In the genomic region with DNA sequence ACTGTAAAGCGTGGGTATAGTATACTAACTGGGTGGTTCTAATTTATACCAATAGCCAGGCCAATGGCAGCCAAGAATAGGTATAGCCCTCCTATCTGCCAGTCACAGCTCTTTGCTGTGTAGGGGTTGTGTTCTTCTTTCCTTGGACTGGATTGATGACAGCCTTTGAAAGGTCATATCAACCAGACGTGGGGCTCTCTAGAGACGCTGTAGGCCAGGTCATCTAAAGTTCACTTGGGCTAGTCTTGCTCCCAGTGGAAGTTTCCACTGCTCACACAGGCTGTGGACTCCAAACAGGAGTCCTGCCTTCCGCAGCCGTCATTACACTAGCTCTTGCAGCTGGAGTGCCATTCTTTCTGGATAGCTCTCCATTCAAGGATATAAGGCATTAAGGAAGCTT, we compare ENCODE assay signal across 19 mouse cellular contexts.
DNase-seq lines count a peak whose midpoint lies in the region; ATAC-seq and TF ChIP-seq lines count a peak whose summit lies in the region.
"Had no signal": no experiment of that assay in that cellular context is flagged by ENCODE, and none has a peak within 500 bp of the region (broad histone marks: within the 10 kb centered on the region; RNA-seq: fewer than 3 reads in every experiment).

No protein-coding gene starts in this region.

- no peak overlapping the region for H3K4me3 ChIP-seq in liver, adult 2 months (ENCODE audit: insufficient read depth, low read depth, low read length)
- H3K4me3 ChIP-seq in liver, embryonic 12.5 days, result no peak overlapping the region
- H3K4me3 ChIP-seq in heart, embryonic 10.5 days, result no peak overlapping the region
- H3K4me3 ChIP-seq: forebrain, embryonic 10.5 days; hindbrain, embryonic 10.5 days; limb, embryonic 15.5 days; midbrain, embryonic 12.5 days had no signal

- 54% methylated on average over 5 of the region's 5 CpGs for WGBS in liver, adult 2 months
- WGBS in liver, embryonic 12.5 days (ENCODE audit: insufficient replicate concordance), result 53% methylated on average over 5 of the region's 5 CpGs
- 25% methylated on average over 5 of the region's 5 CpGs for WGBS in heart, embryonic 10.5 days

- no peaks in the 10 kb centered on the region; the same call in 1 of the 2 replicates for H3K4me1 ChIP-seq in liver, adult 2 months (ENCODE audit: control insufficient read depth, insufficient read depth, low read length)
- H3K4me1 ChIP-seq in liver, embryonic 12.5 days, result no peaks in the 10 kb centered on the region
- H3K4me1 ChIP-seq in heart, embryonic 10.5 days, result peaks cover 10% of the 10 kb centered on the region
- H3K4me1 ChIP-seq: forebrain, embryonic 10.5 days; hindbrain, embryonic 10.5 days; limb, embryonic 15.5 days; midbrain, embryonic 12.5 days had no signal

- no peaks in the 10 kb centered on the region for H3K9me3 ChIP-seq in liver, embryonic 12.5 days (replicated peaks)
- no peaks in the 10 kb centered on the region for H3K9me3 ChIP-seq in heart, embryonic 10.5 days
- H3K9me3 ChIP-seq: forebrain, embryonic 10.5 days; G1E; hindbrain, embryonic 10.5 days; limb, embryonic 15.5 days; midbrain, embryonic 12.5 days had no signal

- no peak for TF ChIP-seq CTCF in liver, adult 2 months (IDR thresholded peaks at IDR 0.05; ENCODE audit: low read depth, low read length)

- H3K79me2 ChIP-seq in liver, adult 2 months (ENCODE audit: control insufficient read depth, insufficient read depth, low read length), result no peaks in the 10 kb centered on the region

- no peak overlapping the region for H3K4me2 ChIP-seq in liver, embryonic 12.5 days
- H3K4me2 ChIP-seq: limb, embryonic 15.5 days; midbrain, embryonic 12.5 days had no signal

- TF ChIP-seq POLR2A in liver, adult 2 months (IDR thresholded peaks at IDR 0.05; ENCODE audit: extremely low read depth, insufficient read depth, low read length), result no peak

- H3K27me3 ChIP-seq in liver, adult 2 months (ENCODE audit: control insufficient read depth, insufficient read depth, low read length), result no peaks in the 10 kb centered on the region
- no peaks in the 10 kb centered on the region for H3K27me3 ChIP-seq in liver, embryonic 12.5 days (replicated peaks)
- H3K27me3 ChIP-seq in heart, embryonic 10.5 days (ENCODE audit: insufficient read depth, poor library complexity, severe bottlenecking), result no peaks in the 10 kb centered on the region
- H3K27me3 ChIP-seq: limb, embryonic 15.5 days; midbrain, embryonic 12.5 days had no signal

- no peak overlapping the region for H3K27ac ChIP-seq in liver, adult 2 months (replicated peaks; ENCODE audit: insufficient read depth, low read depth, low read length)
- H3K27ac ChIP-seq in liver, embryonic 12.5 days, result no peak overlapping the region
- H3K27ac ChIP-seq in heart, embryonic 10.5 days, result no peak overlapping the region
- H3K27ac ChIP-seq: forebrain, embryonic 10.5 days; hindbrain, embryonic 10.5 days; limb, embryonic 15.5 days; midbrain, embryonic 12.5 days; stomach, postnatal 0 days had no signal

- intact Hi-C loops in heart, postnatal 25 days (cut with DNase I), result loop anchor here (5.0 to 10.0 kb wide), 2 partner anchors 143 to 155 kb away; no protein-coding TSS in a partner anchor

- ATAC-seq in liver, embryonic 12.5 days, result no peak

- H3K36me3 ChIP-seq in liver, adult 2 months (ENCODE audit: control insufficient read depth, insufficient read depth, low read length), result no peaks in the 10 kb centered on the region
- H3K36me3 ChIP-seq in liver, embryonic 12.5 days, result no peaks in the 10 kb centered on the region
- no peaks in the 10 kb centered on the region for H3K36me3 ChIP-seq in heart, embryonic 10.5 days
- H3K36me3 ChIP-seq: forebrain, embryonic 10.5 days; G1E; hindbrain, embryonic 10.5 days; limb, embryonic 15.5 days; midbrain, embryonic 12.5 days had no signal

- no peak overlapping the region for H3K9ac ChIP-seq in liver, adult 2 months (ENCODE audit: low read depth, low read length)
- no peak overlapping the region for H3K9ac ChIP-seq in liver, embryonic 12.5 days
- H3K9ac ChIP-seq: limb, embryonic 15.5 days; midbrain, embryonic 12.5 days had no signal

- peak; percentile 92 for DNase-seq in heart, adult 11 months
- DNase-seq in heart, postnatal 25 days (ENCODE audit: low spot score), result no peak
- peak; percentile 10 for DNase-seq in liver, adult 2 months (ENCODE audit: extremely low read depth, low read depth, low spot score)
- DNase-seq in heart, embryonic 10.5 days (ENCODE audit: low spot score), result peak; percentile 90
- peak; percentile 4 to 7 for DNase-seq in kidney, postnatal 4 days
- DNase-seq in spleen, postnatal 14 days (ENCODE audit: low spot score in 2 of 2), result no peak
- DNase-seq in cerebellum, adult 9-10 months, result no peak
- DNase-seq: adrenal gland, postnatal 25 days; cerebellum, postnatal 36 days; lung, adult 2 months; lung, postnatal 4 days; thymus, postnatal 14 days had no signal

Comparison
In these comparisons a context has a peak if more than half of its experiments do, and no peak if none do; other contexts are left out.
1. DNase-seq: peak in heart, adult 11 months (single experiment), liver, adult 2 months (single experiment), heart, embryonic 10.5 days (single experiment) and kidney, postnatal 4 days (2 of 2); none in heart, postnatal 25 days (single experiment), spleen, postnatal 14 days (0 of 2) and cerebellum, adult 9-10 months (single experiment).